17 mouse cellular contexts compared by ENCODE assay signal in genomic region chr11:113373926-113374325, GRCm38 (mm10).
"Had no signal": no experiment of that assay in that cellular context is flagged by ENCODE, and none has a peak within 500 bp of the region (broad histone marks: within the 10 kb centered on the region; RNA-seq: fewer than 3 reads in every experiment).

No protein-coding gene starts in this region.

- DNase-seq: liver, postnatal 0 days; lung, adult 2 months; lung, postnatal 14 days; lung, postnatal 36 days; right cerebral cortex, postnatal 14 days; thymus, adult 2 months; thymus, postnatal 25 days; thymus, postnatal 4 days had no signal

- H3K4me2 ChIP-seq: lung, embryonic 15.5 days; midbrain, embryonic 11.5 days; midbrain, embryonic 13.5 days; midbrain, embryonic 15.5 days; stomach, embryonic 15.5 days had no signal

- H3K36me3 ChIP-seq: lung, embryonic 15.5 days; midbrain, embryonic 13.5 days; midbrain, embryonic 15.5 days; stomach, embryonic 15.5 days had no signal

- H3K4me1 ChIP-seq: lung, embryonic 15.5 days; megakaryocyte, embryonic 14.5 days; stomach, embryonic 15.5 days had no signal

- H3K27ac ChIP-seq: lung, embryonic 15.5 days; macrophage; midbrain, embryonic 13.5 days; midbrain, embryonic 15.5 days; stomach, embryonic 15.5 days; stomach, postnatal 0 days had no signal

- H3K27me3 ChIP-seq: lung, embryonic 15.5 days; megakaryocyte, embryonic 14.5 days; midbrain, embryonic 13.5 days; midbrain, embryonic 15.5 days; stomach, embryonic 15.5 days had no signal

- H3K9me3 ChIP-seq: lung, embryonic 15.5 days; midbrain, embryonic 15.5 days; stomach, embryonic 15.5 days had no signal

- ATAC-seq: liver, postnatal 0 days; lung, postnatal 0 days; midbrain, embryonic 13.5 days; midbrain, embryonic 15.5 days had no signal

- H3K4me3 ChIP-seq: lung, embryonic 15.5 days; midbrain, embryonic 13.5 days; midbrain, embryonic 15.5 days; stomach, embryonic 15.5 days had no signal

- H3K9ac ChIP-seq: liver, postnatal 0 days; lung, embryonic 15.5 days; midbrain, embryonic 13.5 days; midbrain, embryonic 15.5 days; stomach, embryonic 15.5 days had no signal
